Mouse (Mus musculus) ES-Bruce4 (cell line): ENCODE measurements around the gene Rpl36al.

ENCODE experiments used
- CTCF ChIP-seq: IDR thresholded peaks from one replicate; pipeline ENCODE4 v1.8.1; 2011; ENCODE audit warnings: low read depth, low read length
- EP300 ChIP-seq: IDR thresholded peaks from 2 replicates; pipeline ENCODE4 v1.6.1; 2011; ENCODE audit warnings: low read depth, low read length; ENCODE audit not compliant: insufficient read depth
- POLR2A ChIP-seq: IDR thresholded peaks from one replicate; pipeline ENCODE4 v1.8.1; 2011; ENCODE audit warnings: low read length; ENCODE audit not compliant: insufficient read depth

- TF ChIP-seq POLR2A (no peak), CTCF (no peak), EP300 (no peak)
Observed at GRCm38 (mm10) chr12:69191396-69191795, 7.5 kb upstream of the Rpl36al start.
